Mouse (Mus musculus) cerebellum, adult 8-10 months (tissue): ENCODE results near the gene Oas1a.
"Not testable (repeated sequence)": the region's sequence is repeated elsewhere in the genome, so short reads cannot be mapped to it uniquely, and the experiment has no call there.

Experiments
- DNase-seq: peaks from one replicate; pipeline ENCODE4 v3.0.0; 2022

Oas1a gene

GRCm38 (mm10) chr5:120892243-120892660 lies 15.1 kb downstream of the Oas1a start:
- no peak for DNase-seq

DNA sequence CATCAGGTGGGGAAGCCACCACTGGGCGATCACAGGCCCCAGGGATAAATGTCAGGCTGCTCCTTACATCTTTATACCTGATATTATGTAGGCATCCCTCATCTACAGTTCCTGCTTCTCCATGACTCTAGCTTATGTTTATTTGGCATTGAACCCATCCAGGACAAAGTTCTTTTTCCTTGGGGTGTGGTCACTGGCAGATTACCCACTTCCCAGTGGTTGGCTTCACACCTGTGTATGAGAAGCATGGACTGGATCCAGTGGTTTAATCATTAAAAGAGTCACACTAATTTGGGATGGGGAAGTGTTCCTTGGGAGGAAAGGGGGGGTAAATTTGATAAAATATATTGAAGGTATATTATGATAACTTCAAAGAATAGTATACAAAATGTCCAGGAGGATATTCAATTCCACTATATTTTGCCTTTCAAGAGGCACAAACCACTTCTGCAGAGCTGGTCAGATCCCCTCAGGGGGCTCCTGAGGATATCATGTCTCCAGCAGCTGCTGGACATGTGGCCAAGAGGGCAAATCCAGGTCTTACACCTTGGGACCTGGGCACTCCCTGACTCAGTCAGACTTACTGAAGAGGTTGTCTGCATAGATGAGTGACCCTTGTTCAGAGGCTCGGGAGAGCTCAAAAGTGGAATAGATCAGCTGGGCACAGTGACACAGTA lies 15.6 kb downstream of the Oas1a start:
- DNase-seq = not testable (repeated sequence)

DNA sequence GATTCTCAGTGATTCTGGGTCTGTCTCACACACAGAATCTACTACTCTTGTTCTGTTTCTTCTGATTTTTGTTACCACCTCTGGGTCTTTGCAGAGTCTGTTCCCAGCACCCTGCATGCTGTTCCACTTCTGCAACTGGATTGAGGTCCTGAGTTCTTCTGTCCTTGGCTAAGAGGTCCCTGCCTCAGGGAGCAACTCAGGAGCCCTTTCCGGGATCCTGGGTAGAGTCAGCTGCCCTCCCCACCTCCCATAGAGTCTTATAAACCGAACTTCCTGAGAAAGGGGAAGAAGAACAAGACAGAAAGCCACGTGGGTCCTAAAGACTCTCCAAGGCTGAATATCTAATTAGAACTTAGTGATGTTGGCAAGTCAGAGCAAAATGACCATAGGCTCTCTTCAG lies 16.3 kb downstream of the Oas1a start:
- no peak for DNase-seq

DNA sequence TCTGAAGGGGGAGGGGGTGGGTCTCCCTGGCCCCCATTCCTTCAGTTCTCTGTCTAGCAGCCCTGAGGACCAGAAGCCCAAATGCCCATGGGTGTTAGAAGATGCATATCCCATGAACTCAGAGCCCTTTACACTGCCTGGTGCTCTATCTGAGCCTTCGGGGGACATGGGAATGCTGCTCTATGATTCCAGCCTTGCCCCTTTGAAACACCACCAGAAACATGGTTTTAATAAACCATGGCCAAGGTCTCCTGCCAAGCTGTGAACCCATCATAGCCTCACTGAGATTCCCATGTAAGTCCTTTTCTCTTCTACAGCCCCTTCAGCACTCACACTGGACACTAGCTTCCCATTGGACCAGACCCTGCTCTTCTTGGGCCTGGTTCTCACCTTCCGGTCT lies 17.3 kb downstream of the Oas1a start:
- no peak for DNase-seq

- not testable (repeated sequence) for DNase-seq
Observed at GRCm38 (mm10) chr5:120888294-120888815, 19.0 kb downstream of the Oas1a start.

DNA sequence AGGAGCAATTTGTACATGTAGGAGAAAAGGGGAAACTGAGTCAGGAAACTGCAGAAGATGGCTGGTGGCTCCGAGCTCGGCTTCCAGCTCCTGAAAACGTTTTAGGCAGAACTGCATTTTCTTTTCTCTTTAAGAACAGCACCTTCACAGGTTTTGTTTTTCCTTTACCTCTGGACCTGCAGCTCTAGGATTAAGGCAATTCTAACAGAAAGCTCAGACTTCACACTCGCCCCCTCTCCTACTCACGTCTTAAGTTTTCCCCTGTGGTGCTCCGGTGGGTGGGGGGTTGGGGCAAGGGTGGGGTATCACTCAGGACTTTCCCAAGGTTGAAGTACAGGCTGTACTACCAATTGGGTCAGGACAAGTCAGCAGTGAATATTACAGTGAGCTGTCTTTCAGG lies 19.5 kb downstream of the Oas1a start:
- DNase-seq = no peak

- not testable (repeated sequence) for DNase-seq
Observed at GRCm38 (mm10) chr5:120887413-120887812, 19.9 kb downstream of the Oas1a start, which contains the start of gene Oas1g. Gene Oas1g (minus strand): TSS chr5:120887613.

DNA sequence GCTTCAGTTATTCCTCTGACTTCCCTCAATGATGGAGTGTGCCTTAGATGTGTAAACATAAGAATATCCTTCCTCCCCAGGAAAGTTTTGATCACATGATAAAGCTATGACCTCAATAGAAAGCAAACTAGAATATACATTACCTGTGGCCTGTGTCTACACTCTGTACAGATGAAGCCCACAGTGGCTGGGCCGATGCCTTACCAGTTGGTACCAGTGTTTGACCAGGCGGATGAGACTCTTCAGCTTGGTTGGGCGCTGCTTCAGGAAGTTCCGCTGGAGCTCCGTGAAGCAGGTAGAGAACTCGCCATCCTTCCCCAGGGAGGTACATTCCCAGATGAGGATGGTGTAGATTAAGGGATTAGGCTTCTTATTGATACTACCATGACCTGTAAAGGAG lies 25.6 kb downstream of the Oas1a start:
- DNase-seq = not testable (repeated sequence)

DNA sequence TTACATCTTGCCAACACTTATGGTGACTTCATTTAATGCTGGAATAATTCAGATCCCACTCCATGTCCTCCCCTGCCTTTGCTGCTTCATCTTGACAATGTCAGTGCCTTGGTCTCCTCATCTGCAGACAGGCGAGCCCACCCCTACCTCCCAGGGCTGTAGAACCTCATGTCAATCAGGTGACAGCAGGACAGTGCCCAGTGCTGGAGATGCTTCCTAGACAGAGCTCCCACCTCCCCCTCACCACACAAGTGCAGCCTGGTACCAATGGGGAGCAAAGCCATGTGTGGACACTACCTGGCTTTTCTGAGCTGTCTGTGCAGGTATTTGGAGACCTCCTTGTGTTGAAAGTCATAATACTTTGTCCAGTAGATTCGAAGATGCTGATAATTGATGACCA lies 28.5 kb downstream of the Oas1a start:
- not testable (repeated sequence) for DNase-seq

DNA sequence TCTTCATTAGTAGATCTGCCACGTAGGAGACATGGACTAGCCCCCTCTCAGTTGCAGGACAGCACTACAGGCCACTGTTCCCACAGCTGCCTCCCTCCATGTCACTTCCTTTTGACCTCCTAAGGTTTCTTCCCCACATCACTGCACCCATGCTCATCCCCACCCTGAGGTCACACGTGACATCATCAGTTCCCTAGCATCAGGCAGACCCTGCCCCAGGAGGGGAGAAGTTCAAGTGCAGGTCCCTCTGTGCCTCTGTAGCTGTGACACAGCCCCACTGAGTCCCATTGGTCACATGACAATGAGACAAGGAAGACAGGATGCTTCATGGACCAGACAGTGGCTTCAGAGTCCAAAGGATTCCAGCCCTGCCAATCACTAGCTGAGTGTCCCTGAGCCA lies 29.9 kb downstream of the Oas1a start:
- not testable (repeated sequence) for DNase-seq

DNA sequence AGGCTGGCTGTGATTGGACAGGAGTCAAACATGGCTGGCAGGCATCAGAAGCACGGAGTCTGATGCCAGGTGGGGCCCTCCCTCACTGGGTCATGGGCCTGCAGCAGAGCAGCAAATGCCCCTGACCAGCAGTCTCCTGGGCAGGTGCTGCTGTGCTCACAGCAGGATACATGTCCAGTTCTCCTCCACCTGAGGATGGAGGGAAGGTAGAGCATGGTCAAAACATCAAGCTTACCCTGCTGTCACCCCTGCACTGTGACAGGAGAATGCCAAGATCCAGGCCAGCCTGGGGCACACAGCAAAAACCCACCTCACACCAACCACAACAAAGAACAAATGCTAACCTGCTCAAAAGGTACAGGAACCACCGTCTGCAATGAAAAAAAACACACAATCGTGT lies 30.5 kb downstream of the Oas1a start:
- DNase-seq = not testable (repeated sequence)

DNA sequence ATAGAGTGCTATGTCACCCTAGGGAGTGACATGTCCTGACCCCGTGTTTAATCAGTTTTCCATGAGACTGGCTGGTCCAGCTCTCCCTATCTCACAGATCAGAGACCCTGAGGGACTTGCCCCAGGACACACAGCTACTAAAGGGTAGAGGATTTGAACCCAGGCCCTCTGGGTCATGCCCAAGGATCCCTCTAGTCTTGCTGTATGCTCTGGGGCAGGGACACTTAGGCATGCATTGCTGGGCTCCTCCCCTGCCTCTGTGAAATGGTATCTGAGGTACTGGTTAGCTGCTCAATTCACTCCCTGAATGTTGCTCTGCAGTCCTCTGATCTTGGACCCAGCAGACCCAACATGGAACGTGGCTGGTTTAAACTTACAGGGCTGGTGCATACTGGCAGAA lies 35.9 kb downstream of the Oas1a start:
- DNase-seq = no peak

DNA sequence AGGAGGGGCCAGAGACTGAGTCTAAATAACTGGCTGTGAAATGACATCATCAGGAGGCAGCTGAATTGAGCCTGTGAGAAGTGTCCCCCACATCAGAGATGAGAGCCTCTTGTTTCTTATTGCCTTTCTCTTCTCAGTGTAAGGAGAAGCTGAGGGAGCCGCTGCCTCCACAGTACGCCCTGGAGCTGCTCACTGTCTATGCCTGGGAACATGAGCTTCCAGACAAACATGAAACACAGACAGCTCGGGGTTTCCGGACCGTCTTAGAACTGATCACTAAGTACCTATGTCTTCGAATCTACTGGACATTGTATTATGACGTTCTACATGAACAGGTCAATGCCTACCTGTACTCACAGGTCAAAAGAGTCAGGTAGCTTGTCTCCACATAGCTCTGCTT lies 36.5 kb downstream of the Oas1a start:
- no peak for DNase-seq

- DNase-seq = no peak
Observed at GRCm38 (mm10) chr5:120870081-120870480, 37.2 kb downstream of the Oas1a start.

DNA sequence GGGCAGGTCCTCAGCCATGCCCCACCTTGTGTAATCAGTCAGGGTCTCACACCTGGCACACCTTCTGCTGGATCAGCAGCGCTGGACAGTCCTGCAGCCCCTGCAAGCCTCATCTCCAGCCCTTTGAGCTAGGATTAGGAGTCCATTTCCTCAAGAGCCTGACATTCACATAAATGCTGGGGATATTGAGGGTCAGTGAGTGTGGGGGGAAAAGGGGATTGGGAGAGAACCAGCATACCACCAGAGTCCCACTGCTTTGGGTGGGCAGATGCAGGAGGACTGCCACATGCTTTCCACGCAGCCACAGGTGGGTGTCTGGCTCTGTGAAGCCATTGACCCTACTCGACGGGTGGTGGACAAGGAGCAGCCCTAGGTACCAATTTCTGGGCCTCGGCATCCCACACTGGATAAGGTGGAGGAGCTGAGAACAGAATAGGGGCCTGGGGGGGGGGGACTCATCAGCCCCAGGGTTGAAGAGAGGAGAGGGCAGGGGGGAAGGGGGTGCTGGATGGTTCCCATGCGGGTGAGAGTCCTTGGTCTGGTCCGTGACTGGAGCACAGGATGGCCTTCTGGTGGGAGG lies 37.8 kb downstream of the Oas1a start:
- DNase-seq = no peak

DNA sequence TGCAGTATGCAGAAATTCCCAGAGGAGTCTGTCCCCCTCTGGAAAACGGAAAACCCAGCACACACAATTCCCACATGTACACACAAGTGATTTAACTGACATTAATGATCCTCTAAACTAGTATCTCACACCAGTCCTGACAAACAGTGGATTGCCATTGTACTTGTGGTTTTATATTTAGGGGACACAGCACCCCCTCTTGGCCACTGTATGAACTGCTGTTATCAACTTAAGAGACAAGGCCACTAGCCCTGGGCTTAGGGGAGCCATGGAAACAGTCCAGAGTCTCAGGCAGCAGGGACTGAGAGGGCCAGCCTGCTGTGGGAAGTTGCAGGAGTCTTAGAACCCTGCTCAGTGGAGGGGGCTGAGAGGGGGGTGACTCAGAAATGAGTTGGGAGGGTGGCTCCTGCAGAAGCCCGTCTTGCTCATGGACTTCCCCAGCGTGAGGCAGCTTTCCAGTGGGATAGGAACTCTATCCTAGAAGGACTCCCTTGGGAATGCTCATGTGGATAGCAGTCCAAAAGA lies 41.9 kb downstream of the Oas1a start:
- DNase-seq = no peak

DNA sequence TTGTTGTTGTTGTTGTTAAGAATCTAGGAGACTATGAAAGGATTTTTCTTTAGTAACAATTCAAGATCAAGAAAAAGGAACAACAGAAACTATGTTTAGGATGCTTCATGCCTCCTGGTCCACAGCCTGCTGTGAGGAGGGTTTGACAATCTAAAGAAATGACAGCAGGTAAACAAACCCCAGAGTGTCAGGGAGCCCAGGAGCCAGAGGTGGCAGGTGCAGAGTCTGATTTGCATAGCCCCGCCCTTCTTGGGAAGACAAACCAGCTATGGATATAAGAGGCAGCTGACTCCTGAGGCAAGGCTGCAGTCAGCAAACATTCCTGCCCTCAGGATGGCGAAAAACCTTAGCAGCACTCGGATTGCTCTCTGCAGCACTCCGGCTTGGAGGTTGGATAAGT lies 46.2 kb downstream of the Oas1a start, which contains the start of gene Oas1h:
TSS of gene Oas1h (plus strand) at position 301 of the 400 bp plus-strand sequence.
- no peak for DNase-seq

GRCm38 (mm10) chr5:120859241-120859640 lies 48.1 kb downstream of the Oas1a start:
- DNase-seq = no peak

DNA sequence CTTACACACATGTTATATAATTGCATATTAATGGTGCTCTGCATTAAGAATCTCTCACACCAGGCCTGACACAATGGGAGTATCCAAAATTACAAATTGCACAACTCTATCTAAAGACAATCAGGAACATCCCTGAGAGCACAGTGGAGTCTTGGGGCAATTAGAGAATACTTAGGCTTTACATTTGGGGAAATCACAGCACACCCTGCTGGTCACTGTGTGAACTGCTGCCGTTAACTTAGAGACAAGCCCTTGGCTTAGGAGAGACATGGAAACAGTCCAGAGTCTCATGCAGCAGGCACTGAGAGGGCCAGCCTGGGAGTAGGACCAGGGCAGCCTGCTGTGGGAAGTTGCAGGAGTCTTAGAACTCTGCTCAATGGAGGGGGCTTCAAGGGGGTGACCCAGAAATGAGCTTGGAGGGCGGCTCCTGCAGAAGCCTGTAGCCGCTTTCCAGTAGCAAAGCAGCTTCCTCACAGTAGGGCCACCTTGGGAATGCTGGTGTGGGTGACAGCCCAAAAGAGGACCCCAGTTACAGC lies 57.7 kb downstream of the Oas1a start:
- peak; percentile 14 for DNase-seq

GRCm38 (mm10) chr5:120847067-120847466 lies 60.3 kb downstream of the Oas1a start, which contains the start of gene Oas1f:
Gene Oas1f (plus strand): TSS chr5:120847367.
- DNase-seq = no peak
